Mouse (Mus musculus) heart, postnatal 0 days (tissue): Measurements from ENCODE around the gene Nucb1. TPM values are rescaled to one million over a fixed set of nuclear protein-coding genes. Genes with fewer than 3 reads are reported as not detected.
"Not testable (repeated sequence)": the region's sequence is repeated elsewhere in the genome, so short reads cannot be mapped to it uniquely, and the experiment has no call there.

Source experiments
- ATAC-seq: fragments of 200-750 bp; cut with Nextera tagmentation; 2 replicates; pipeline ENCODE4 v1.8.0; 2017; ENCODE audit warnings: low read depth, moderate number of reproducible peaks, moderate library complexity; ENCODE audit not compliant: insufficient read depth
- DNase-seq: peaks from one replicate; pipeline ENCODE4 v3.0.0-alpha.2; 2016; ENCODE audit warnings: low spot score
- H3K27ac ChIP-seq: fragments of 300-500 bp; sonication (generic); 2 replicates; pipeline ENCODE4 v1.5.1; 2014; ENCODE audit warnings: low read depth, mild to moderate bottlenecking
- H3K27me3 ChIP-seq: fragments of 300-500 bp; sonication (generic); 2 replicates; pipeline ENCODE4 v1.6.1; 2014; ENCODE audit warnings: low read length, mixed read lengths; ENCODE audit not compliant: control insufficient read depth, insufficient read depth
- H3K36me3 ChIP-seq: fragments of 300-500 bp; sonication (generic); replicated peaks from 2 replicates; pipeline ENCODE4 v1.6.1; 2014; ENCODE audit warnings: low read length, mixed read lengths; ENCODE audit not compliant: control insufficient read depth, insufficient read depth
- H3K4me1 ChIP-seq: fragments of 300-500 bp; sonication (generic); 2 replicates; pipeline ENCODE4 v1.6.1; 2014; ENCODE audit warnings: antibody characterized with exemption; ENCODE audit not compliant: control insufficient read depth, insufficient read depth
- H3K4me2 ChIP-seq: fragments of 300-500 bp; sonication (generic); 2 replicates; pipeline ENCODE4 v1.6.1; 2014; ENCODE audit warnings: low read depth, mild to moderate bottlenecking, low read length, moderate library complexity
- H3K4me3 ChIP-seq: fragments of 300-500 bp; sonication (generic); 2 replicates; pipeline ENCODE4 v1.5.1; 2014; ENCODE audit warnings: low read depth, low read length
- H3K9ac ChIP-seq: fragments of 300-500 bp; sonication (generic); replicated peaks from 2 replicates; pipeline ENCODE4 v1.6.1; 2014; ENCODE audit warnings: low read depth, low read length, mixed read lengths
- H3K9me3 ChIP-seq: fragments of 300-500 bp; sonication (generic); replicated peaks from 2 replicates; pipeline ENCODE4 v1.6.1; 2016; ENCODE audit warnings: low read length; ENCODE audit not compliant: control insufficient read depth
- CTCF ChIP-seq: IDR thresholded peaks from 2 replicates; pipeline ENCODE4 v1.5.1; 2016; ENCODE audit warnings: antibody characterized with exemption, control low read depth, low read depth
- EP300 ChIP-seq: IDR thresholded peaks from 2 replicates; pipeline ENCODE4 v1.6.1; 2016; ENCODE audit warnings: antibody characterized with exemption, low read depth
- WGBS: fragments of 180-500 bp; shearing (Covaris S2); extraction: QIAGEN DNeasy Blood & Tissue Kit; methylation state at CpG from one replicate; pipeline ENCODE4 v1.1.7; 2014; 5-methylcytosine and 5-hydroxymethylcytosine counted together
- polyA plus RNA-seq: library from polyadenylated mRNA; unstranded; fragments of >200 nt; fragmentation: Nextera tagmentation; extraction: Ambion mirVana; gene quantifications from 2 replicates; pipeline ENCODE4 v1.2.1, GENCODE M21; 2015
- total RNA-seq: library from RNA; depleted of rRNA; stranded (reverse); fragments of >200 nt; gene quantifications from 2 replicates; pipeline ENCODE4 v1.2.3, GENCODE M21; 2014; ENCODE audit warnings: low replicate concordance

The Nucb1 gene
- total and polyA plus RNA-seq, 2 experiments from 2014 or later: 78.4 to 110 TPM

- DNase-seq (no peak), ATAC-seq (no peak)
- Histone ChIP-seq H3K4me3 (no peak overlapping the region), H3K9ac (no peak overlapping the region), H3K9me3 (no peaks in the 10 kb centered on the region), H3K36me3 (peaks cover 37% of the 10 kb centered on the region), H3K4me1 (peaks cover 30% of the 10 kb centered on the region), H3K27ac (no peak overlapping the region), H3K27me3 (no peaks in the 10 kb centered on the region), H3K4me2 (no peak overlapping the region)
- WGBS: 83% methylated on average over 4 of the region's 4 CpGs
- no peak for TF ChIP-seq CTCF
- TF ChIP-seq EP300: no peak
Observed at GRCm38 (mm10) chr7:45462325-45462724, 47.9 kb downstream of the Nucb1 start.

DNA sequence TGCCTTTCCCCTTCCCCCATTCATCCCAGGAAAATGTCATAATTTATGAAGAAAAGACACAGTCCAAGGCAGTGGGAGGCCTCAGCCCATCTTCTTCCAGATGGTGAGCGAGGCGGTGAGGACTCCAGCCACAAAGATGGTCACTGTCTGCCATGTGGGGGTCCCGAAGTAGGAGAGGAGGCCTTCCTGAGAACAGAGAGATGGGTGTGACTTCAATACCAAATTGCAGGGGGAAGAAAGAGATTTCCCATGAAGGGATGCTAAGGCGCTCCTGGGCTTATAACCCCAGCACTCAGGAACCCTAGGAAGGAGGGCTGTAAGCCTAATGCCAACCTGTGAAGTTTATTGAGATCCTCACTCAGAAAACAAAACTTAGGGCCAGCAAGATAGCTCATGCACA, 48.4 kb downstream of the Nucb1 start:
- Histone ChIP-seq H3K36me3 (peaks cover 43% of the 10 kb centered on the region), H3K9me3 (no peaks in the 10 kb centered on the region), H3K9ac (no peak overlapping the region), H3K4me2 (no peak overlapping the region), H3K27me3 (no peaks in the 10 kb centered on the region), H3K27ac (0 out of 2 replicates have a peak overlapping the region, but pooled peaks have one; percentile 26), H3K4me3 (no peak overlapping the region), H3K4me1 (peaks cover 29% of the 10 kb centered on the region)
- DNase-seq (no peak), ATAC-seq (no peak)
- WGBS: 89% methylated on average over 4 of the region's 4 CpGs
- TF ChIP-seq EP300 (no peak), CTCF (no peak)

GRCm38 (mm10) chr7:45461326-45461725, 48.9 kb downstream of the Nucb1 start:
- Histone ChIP-seq H3K27me3 (no peaks in the 10 kb centered on the region), H3K4me3 (no peak overlapping the region), H3K9me3 (no peaks in the 10 kb centered on the region), H3K36me3 (peaks cover 45% of the 10 kb centered on the region), H3K9ac (no peak overlapping the region), H3K4me2 (no peak overlapping the region), H3K27ac (peak overlapping the region; percentile 87), H3K4me1 (peaks cover 29% of the 10 kb centered on the region)
- ATAC-seq (no peak), DNase-seq (no peak)
- WGBS: 83% methylated on average over 4 of the region's 5 CpGs
- TF ChIP-seq EP300 (no peak), CTCF (no peak)

- Histone ChIP-seq H3K27me3 (no peaks in the 10 kb centered on the region), H3K36me3 (peaks cover 45% of the 10 kb centered on the region), H3K9me3 (no peaks in the 10 kb centered on the region), H3K4me3 (no peak overlapping the region), H3K4me2 (no peak overlapping the region), H3K9ac (no peak overlapping the region), H3K4me1 (peaks cover 24% of the 10 kb centered on the region), H3K27ac (peak overlapping the region; percentile 87)
- peak; percentile 54 for DNase-seq
- WGBS: 10% methylated on average over 13 of the region's 13 CpGs
- TF ChIP-seq CTCF (no peak), EP300 (0 out of 2 replicates have a peak, but pooled peaks have one; percentile 46)
- peak; percentile 6; the same call in 1 of the 2 replicates for ATAC-seq
Observed at GRCm38 (mm10) chr7:45460860-45461314, 49.3 kb downstream of the Nucb1 start.

- Histone ChIP-seq H3K36me3 (peaks cover 49% of the 10 kb centered on the region), H3K4me3 (peak overlapping the region; percentile 74), H3K4me1 (peaks cover 21% of the 10 kb centered on the region), H3K4me2 (peak overlapping the region; percentile 64), H3K9ac (no peak overlapping the region; the same call in 1 of the 2 replicates), H3K27ac (peak overlapping the region; percentile 87), H3K9me3 (no peaks in the 10 kb centered on the region), H3K27me3 (no peaks in the 10 kb centered on the region)
- 67% methylated on average over 7 of the region's 7 CpGs for WGBS
- TF ChIP-seq CTCF (no peak), EP300 (no peak)
- DNase-seq: no peak
- no peak for ATAC-seq
Observed at GRCm38 (mm10) chr7:45460377-45460776, 49.8 kb downstream of the Nucb1 start.

DNA sequence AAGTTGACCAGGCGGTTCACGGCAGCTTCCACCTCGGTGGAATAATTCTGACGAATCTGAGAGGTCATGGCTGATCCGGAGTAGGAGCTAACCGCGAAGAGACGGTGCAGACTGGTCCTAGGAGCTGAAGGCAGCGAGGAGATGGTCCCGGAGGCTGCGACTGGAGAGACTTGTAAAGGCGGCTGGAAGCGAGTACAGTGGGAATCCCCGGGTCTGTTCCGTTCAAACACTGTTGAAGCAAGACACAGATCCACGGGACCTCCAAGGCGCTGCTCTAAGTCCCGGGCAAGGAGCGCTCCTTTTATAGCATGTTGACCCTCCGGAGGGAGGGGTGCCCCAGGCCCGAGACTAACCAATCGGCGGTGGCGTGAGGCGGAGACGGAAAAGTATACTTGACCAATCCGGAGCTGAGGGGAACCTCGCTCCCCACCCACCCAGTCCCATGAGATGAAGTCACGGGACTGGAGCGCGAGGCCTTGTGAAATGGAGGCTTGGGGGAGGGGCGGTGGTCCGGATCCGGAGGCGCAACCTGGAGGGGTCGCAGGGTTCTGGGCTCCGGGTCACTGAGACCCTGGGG, 50.6 kb downstream of the Nucb1 start, which contains the start of gene Ftl1:
Gene Ftl1, minus strand, starts transcription at position 321 of the 577 bp plus-strand sequence.
- TF ChIP-seq EP300: peak; percentile 96
- H3K9ac ChIP-seq: peak within 1 kb of the TSS; percentile 88
- WGBS: 0% methylated on average over 23 of the region's 37 CpGs
- H3K27me3 ChIP-seq, H3K9me3 ChIP-seq: not testable (repeated sequence)
- peak within 1 kb of the TSS; percentile 88 for H3K27ac ChIP-seq
- H3K36me3 ChIP-seq: peaks cover 50% of the 10 kb centered on the region
- H3K4me3 ChIP-seq: peak within 1 kb of the TSS; percentile 74
- peak; percentile 99 for DNase-seq
- H3K4me1 ChIP-seq: peaks cover 21% of the 10 kb centered on the region
- H3K4me2 ChIP-seq: peak within 1 kb of the TSS; percentile 81
- peak; percentile 94 for ATAC-seq
